Mouse (Mus musculus): ENCODE measurements around the gene Foxp1. TPM values are rescaled to one million over a fixed set of nuclear protein-coding genes. Genes with fewer than 3 reads are reported as not detected.

Foxp1 gene
- total RNA-seq, 2 experiments from 2014 or later = 82.4 to 85.4 TPM

DNA sequence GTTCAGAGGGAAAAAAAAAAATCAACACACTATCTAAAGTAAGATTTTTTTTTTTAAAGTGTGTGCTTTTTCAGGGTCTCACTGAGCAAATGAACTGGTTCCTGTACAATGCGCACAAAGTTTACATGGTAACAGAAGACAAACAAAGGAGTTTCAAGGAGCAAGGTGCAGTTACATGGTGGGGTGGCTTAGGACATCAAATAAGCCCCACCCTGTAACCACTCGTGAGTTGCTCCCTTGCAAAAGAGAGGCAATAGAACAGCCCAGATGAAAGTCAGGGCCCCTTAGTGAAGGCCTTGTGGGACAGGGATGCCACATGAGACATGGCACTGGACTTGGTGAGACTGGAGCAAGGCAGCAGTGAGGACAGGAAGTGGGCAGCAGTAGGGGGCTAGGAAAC, 353.8 kb downstream of the Foxp1 start:
- no peak for DNase-seq

DNA sequence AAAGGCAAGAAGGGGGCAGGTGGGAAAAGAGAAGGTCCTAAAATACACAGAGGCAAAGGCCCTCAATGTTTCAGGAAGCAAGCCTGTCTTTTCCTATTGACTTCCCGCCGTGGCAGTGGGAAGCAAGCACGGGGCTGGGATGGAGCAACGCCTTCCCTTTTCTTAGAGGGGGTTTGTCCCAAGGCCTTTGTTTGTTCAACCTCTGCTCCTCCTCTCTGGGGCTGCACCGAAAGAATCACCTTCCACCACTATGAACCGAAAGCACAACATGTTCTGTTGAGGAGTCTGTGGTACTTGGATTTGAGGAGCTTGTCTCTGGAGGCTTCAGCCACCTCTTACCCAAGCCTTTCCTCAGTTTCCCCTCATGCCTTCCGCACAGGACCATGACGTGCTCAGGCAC, 355.5 kb downstream of the Foxp1 start:
- DNase-seq = no peak

DNA sequence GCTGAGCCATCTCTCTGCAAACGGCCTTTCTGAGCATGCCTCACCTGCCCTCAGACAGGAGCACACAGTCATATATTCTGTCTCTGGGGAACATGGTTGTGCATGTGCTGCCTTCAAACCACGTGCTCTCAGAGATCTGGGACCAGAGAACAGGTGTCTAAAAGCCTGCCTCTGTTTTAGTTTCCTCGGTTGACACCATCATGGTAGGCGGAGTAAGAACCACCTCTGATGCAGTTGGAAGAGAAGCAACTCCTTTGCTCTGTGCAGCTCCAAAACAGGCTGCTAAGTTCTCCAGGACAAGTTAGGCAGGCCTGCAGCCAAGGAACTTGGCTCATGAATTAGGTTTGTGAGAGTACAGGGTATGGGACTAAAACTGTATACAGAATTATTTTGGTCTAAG, 356.4 kb downstream of the Foxp1 start:
- DNase-seq = no peak

DNA sequence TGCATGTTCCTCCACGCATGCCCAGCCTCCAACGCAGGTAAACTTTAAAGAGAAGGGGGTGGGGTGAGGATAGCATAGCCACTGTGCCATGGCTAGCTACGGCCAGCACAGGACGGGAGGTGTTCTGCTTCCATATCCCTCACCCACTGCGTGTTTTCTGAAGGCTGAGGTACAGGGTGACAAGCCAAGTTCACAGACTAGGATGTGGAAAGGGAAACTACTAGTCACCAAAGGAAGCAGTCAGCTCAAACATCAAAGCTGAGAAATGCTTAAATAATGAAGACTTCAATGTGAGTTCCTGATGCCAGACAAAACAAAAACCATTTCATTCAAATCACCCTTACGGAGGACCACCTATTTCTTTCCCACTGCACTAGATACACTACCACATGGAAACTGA, 357.8 kb downstream of the Foxp1 start:
- no peak for DNase-seq

DNA sequence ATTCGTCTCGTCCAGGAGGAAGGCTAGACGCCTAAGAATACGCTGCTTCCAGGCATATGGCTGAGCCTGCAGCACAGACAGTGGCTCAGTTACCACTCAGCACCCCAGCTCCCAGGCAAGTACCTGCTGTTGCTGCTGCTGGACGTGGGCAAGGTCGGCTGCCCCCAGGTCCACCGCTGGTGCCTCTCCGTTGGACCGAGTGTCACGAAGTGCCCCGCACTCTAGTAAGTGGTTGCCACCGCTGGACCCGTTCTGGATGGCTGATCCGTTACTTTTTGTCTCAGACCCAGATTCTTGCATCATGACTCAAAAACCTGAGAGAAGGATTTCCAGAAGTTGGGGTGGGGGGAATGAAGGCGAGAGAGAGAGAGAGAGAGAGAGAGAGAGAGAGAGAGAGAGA, 359.8 kb downstream of the Foxp1 start:
- DNase-seq = no peak

DNA sequence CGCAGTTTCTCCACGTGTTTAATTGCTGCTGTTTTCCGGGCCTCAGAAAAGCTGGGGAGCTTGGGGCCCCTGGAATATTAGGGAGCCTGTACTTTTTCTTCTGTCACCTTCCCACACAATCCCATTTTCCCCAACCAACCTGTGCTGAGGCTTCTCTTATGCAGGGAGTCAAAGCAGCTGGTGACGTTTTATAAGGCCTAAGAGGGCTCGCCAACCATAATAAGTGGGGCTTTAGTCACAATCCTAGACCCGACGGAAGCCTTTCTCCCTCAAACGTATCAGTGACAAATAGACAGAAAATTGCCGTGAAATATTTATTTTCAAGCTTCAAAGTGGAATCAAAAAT, 362.2 kb downstream of the Foxp1 start:
- DNase-seq = no peak

DNA sequence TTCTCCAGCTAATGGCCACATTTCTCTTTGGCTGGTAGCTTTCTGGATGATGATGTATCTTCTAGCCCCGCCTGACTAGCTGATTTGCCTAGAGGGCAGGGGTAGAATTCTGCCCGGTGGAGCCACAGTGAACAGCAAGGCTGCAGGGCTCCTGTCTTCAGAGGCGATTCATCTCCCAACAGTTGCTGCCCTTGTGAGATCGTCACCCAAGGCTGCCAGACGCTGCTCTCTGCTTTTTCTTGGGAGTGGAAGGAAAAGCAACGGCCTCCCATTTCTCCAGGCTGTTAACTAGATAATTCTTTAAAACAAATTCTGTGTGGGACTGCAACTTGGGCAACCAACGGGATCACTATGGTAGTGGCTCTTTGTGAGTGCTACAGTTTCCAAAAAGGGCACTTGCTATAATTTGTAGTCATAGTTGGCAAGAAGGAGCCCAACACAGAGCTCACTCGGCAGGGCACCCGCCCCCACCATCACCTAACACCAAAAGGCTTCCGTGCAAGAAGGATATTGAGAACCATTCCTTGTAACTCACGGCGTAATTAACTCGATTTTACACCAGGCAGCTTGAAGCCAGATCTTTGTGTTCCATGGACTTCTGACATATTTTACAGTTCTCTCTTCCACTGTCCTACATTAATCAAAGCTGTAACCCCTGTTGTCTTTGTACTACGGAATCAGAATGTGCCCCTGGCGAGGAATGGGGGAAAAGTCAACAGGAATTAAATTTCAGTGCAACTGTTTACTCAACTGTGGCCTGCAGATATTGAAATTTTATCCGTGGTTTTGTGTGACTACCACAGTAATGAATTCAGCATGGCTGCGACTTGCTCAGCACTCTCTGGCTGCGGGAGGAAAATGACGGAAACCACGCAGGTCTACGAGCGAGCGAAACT, 362.8 kb downstream of the Foxp1 start:
- DNase-seq = no peak

DNA sequence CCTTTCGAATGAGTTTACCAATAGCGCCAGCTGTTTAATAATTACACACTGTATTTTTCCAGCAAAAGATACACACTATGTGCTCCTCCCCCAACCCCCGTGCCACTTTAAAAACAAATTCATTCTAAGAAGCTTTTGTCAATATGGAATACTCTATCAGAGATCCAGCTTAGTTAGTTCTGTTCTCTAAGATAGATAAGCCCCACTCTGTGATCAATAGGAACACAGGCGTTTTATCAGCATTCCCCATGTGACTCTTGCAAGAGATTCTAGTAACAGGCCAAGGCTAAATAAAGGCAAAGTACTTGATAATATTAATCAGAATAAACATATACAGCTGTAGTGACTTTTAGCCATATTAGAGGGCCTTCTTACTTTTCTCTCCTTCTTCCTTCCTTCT, 368.8 kb downstream of the Foxp1 start:
- DNase-seq = no peak

DNA sequence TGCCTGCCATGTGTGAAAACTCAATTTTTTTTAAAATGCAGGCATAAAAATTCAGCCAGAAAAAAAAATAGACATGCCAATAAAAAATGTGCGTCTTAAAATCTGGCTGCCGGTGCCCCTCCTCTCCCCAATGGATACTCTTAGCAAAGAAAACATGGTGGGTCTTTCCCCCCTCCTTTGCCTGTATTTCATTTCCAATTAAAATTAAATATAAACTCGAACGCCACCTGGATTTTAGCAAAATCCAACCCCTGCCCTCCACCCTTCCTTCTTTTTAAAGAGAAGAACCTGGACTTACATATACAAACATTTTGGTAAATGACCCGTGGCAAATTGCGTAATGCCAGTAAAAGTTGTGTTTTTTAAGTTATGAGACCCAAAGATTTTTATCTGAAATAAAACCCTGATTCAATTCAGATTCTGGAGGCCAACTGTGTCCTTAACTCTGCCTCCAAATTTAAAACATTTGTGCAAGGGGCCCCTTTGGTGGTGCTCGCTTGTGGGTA, 376.1 kb downstream of the Foxp1 start:
- DNase-seq = no peak

DNA sequence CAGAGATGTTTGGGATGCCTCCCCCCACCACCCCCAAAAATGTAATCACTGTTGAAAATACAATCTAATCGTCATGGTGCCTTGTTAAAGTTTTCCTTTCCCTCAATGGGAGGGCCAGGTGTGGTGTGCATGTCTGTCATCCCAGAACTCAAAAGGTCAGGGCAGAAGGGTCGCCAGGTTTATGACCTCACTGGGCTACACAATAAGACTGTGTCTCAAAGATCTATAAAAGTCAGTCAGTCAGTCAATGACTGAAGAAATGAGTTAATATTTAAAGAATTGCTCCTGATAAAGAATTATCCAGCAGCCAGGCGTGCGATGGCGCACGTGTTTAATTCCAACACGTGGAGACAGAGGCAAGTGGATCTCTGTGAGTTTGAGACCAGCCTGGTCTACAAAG, 377.5 kb downstream of the Foxp1 start:
- DNase-seq = no peak

DNA sequence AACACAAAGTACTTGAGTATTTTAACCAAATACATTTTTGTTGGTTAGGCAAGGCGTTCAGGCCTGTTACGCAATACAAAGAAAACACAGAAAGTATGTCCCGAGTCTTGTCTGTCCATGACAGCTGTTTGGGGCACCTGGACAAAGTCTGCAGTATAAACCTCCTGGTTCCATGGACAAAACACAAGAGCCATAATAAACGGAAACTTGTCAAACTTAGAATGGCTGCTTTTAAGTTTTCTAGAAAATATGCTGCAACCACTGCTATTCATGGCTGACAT, 378.8 kb downstream of the Foxp1 start:
- DNase-seq = no peak

DNA sequence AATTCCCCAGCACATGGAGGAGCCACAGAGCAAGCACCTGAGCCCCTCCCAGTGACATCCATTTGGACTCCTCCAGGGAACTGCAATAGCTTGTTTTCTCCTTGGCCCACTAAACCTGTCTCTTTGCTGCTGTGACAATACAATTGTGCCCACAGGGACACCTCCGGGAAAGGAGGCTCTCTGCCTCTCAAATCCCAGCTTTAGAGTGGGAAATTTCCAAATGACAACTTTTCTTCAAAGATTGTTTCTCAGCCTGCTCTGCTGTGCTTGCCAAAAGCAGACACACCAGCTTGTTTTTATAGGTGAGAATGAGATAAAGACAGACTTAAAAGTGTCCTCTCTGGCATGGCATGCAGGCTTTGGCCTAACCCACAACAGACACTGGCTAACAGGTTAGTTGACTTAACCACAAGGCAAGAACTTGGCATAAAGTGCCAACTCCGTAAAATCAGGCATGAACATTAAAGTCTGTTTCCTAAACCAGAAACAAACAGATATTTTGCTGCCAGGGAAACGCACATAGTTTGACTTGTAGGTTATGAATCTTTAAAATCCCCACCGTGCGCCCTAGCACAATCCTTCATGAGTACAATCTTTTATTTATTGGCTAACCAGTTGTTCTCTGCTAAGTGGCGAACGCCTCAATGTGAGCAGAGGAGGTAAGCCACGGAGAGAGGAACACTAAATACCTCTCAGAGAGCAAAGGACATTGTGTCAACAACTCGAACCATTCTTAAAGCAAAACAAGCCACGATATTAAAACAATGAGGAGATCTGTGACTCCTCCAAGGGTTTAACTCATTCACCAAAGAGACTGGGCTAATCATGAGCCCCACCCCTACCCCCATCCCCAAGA, 379.4 kb downstream of the Foxp1 start:
- no peak for DNase-seq

DNA sequence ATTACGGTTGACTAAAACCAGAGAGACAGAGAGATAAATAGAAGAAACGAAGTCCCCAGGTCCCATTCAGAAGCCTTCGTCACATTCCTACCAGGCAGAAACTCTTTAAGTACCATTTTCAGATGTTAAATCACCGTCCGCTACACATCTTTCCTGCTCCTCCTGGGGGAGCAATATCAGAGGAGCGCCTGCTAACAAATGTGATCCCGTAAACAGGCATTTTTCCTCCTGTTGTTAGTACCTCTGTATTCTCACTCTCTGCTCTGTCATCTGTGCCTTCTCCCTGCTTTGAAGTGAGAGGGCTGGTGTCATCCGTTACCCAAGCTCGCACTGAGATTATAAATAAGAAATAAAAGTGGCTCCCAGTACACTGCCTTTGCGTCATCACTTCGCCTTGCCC, 384.5 kb downstream of the Foxp1 start:
- DNase-seq = no peak

DNA sequence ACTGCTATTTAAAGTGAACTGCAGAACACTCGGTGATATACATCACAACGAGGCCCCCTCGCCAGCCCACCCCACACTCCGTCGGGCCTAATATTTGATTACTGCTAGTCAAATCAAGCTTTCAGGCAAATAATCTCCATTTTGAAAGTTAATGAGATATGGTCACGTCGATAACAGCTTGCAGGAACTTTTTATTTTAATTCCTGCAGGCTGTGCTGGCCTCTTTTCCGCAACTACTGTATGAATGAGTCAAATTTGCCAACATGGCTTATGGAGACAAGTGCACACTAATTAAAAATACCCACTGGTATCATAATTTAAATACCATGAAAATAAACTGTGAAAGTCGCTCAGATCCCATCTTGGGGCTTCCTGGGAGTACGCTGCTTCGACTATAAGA, 385.4 kb downstream of the Foxp1 start:
- no peak for DNase-seq

DNA sequence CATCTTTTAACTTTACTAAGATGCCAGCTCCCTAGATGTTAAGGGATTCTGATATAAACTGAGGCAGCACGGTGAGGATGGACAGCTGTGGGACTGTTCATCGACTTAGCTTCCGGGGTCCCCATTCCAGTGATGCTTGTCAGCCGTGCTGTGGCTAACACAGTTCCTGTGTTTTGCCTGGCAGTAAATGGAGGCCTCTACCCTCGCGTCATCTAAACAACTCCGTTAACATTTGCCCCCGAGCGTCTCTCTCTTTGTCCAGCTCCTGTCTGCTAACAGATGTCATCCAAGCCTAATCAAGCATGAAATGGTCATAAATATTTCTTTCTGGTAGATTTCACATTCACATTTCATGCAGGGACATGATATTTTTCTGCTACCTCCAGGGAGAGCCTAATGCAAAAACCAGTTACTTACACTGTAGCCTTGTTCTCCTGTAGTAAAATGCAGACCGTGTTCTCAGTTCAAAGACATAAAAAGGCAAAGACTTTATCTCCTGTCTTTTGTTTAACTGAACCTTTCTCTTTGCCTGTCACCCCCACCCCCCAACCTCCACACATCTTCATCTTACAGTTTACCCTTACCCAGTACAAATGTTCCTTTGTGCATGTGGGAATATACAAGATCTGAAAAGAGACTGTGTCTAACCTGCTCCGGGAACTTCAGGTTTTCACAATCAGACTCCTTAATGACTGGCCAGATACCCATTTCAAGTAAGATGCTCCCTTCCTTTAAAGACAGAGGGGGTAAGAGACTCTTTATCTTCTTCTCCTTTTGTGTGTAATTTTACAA, 386.4 kb downstream of the Foxp1 start:
- DNase-seq = no peak

DNA sequence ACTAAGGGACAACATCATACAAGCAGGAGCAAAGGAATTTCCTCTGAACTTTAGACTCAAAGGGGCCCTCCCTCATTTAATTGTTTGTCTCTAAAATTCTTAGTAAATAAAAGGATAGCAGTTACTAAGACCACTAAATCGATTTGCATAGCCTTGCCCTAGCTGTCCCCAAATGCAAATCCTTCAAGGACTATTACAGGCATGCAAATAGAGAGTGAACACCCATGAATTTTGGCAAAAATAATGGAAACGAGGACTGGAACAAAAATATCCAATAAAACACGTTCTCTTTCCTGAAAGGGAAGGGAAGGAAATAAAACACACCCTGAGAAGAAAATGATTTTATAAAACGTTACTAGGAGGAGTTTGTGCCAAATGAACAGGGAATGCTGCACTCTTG, 390.7 kb downstream of the Foxp1 start:
- DNase-seq = no peak

DNA sequence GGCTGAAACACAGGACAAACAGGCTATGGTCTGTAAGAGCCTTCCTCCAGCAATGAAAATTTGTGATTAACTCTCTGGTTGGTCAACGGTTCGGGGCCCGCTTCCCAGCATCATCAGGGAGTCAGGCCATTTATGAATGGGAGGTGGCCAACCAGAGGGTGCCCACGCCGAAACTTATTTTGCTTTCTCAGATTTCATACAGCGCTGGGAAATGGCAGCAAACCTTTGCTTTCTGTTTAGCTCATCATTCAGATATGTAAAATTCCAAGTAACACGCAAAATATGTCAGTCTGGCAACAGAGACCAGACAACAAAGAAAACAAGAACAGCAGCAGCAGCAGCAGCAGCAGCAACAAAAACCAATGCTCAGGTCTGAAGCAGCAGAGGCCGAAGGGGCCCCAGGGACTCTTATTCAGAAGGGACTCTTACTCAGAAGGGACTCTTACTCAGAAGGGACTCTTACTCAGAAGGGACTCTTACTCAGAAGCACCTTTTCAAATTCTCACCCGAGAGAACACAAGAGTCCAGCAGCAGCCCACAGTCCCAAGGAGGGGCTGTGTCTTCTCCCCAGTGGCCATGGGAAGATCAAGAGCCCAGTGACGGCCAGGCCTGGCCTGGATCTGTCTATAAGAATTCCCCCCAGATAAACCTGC, 391.6 kb downstream of the Foxp1 start:
- DNase-seq = no peak

DNA sequence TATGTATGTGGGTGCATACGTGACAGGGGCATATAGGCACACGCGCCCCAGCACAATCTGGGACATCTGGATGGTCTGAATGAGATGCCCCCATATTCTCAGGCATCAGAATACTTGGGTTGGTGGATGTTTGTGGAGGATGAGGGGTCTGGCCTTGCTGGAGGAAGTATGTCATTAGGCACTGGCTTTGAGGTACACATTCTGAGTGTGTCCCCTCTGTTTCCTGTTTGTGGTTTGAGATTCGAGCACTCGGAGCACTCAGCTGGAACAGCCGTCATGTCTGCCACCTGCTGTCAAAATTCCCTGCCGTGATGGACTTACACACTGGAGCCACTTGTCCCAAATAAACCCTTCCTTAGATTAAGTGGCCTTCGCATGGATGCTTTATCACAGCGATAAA, 395.8 kb downstream of the Foxp1 start:
- no peak for DNase-seq

DNA sequence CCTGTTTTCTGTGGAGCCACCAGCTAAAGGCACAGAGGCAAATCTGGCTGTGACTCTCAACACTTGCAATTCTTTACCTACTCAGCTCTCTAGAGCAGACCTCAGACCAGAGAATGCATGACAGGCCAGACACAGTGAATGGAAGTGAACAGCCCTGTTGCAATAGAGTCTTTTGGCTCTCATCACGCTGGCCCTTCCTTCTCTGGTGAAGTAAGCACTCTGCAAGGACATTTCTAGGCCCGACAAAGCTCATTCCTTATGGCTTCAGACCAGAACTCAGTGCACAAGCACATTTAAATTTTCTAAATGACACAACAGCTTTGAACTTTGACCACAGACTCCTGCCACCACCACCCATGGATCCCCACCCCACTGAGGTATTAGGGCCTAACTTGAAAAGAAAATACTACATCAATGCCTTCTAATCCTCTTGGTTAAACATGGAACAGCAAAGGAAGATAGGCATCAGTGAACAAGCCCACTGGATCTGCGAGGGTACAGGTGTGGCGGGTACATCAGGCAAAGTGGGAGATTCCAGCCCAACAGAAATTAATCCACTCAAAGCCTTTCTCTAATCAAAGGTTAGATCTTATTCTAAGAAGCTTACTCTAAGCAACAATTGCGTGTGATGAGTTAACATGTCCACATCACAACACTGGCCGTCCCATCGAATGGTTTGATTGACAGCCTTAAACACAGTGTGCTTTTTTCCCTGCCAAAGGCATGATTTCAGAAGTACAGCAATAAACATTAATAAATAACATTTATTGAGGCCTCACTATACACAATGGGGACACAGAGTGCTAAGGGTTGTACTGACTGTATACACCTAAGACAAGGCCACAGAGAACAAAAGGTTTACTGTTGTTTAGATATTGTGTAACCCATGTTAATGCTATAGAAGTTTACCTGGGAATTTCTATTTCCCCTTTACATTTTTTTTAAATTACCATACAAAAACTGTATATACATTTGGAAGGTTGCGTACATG, 401.4 kb downstream of the Foxp1 start:
- DNase-seq = no peak

DNA sequence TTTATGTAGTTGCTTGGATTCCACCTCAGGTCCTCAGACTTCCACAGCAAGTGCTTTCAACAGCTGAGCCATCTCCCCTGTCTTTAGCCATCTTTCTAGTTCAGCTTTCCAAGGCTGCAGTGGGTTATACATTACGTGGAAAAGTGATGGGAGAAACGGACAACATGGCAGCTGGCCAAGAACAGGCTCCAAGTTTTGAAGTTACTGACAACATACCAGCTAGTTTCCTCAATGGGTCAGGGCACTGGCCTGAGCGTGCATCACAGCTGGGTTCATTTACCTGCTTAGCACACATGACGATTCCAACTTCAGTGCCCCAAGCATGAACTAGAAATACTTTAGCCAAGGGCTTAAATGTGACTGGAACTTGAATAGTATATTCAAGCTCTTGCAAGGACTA, 404.0 kb downstream of the Foxp1 start:
- DNase-seq = no peak

DNA sequence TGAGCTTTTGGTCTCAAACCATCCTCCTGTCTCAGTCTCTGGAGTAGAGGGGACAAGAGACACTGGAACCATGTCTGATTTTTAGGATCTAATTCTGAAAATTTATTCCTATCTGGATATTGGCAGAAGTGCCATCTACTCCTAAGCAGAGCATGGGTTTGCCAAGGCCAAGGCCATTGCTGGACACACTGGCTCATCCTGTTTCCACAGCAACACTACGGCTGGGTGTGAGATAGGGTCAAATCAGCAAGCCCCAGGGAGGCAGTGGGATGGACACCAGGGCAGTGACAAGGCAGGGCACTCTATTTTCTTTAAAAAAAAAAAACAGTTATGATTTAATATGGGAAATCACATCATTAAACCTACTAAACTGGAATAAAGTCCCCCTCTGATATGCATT, 405.1 kb downstream of the Foxp1 start:
- DNase-seq = no peak

All from layer of hippocampus, postnatal 36 days (tissue).